Mouse (Mus musculus): ENCODE measurements around the gene Tmem9b. TPM values are rescaled to one million over a fixed set of nuclear protein-coding genes. Genes with fewer than 3 reads are reported as not detected.
A peak's percentile ranks its signal among the peaks of the same experiment; 100 is the strongest.

Tmem9b gene
- 70.7 and 77.9 TPM in 2 replicates for total RNA-seq (2014; fragmentation: Nextera tagmentation)
- total RNA-seq (2017): 88.0 and 88.6 TPM in 2 replicates
- 4.9 and 7.7 TPM in 2 replicates for polyA plus RNA-seq (2012)

DNA sequence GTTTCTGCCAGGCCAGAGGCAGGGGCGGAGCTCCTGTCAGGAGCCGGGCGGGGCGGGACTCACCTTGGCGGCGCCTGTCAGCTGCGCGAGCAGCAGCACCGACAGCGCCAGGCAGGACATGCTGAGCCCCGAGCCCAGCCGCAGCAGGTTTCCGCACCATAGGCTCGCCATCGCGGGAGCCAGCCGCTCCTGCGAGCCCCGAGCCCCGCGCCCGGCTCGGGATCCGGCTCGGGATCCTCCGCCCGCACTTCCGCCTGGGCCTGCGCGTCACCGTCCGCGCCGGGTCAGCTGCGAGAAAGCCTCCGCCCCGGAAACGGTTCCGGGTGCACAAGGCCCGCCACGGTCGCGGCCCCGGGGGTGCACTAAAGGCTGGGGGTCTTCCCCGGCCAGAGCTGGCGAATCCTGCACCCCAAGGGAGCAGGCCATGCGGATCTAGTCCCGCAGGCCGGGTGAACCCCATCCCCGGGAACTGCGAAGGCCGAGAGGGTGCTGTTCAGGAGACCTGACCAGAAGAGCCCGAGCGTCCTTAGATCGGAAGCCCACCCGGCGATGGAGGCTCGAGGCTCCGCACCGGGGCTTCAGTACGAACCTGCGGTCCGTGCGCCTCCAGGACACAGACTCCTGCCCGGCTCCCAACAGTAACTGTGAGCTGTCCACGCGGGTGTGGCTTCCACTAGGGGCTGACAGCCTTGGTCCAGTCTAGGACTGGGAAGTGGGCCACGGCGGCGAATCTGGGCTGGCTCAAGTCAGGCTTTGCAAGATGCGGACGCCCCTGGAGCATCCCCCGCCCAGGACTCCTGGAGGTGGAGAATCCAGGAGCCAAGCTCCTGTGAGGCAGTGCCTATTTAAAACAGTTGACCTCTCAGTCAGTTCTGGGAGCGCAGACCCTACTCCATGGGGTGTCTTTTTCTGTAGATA, at the start of gene Tmem9b:
Tmem9b (minus strand) TSS at position 868 of the 918 bp plus-strand sequence.
- H3K36me3 ChIP-seq (replicated peaks): peaks cover 34% of the 10 kb centered on the region
- peaks cover 74% of the 10 kb centered on the region for H3K4me1 ChIP-seq (ENCODE audit: insufficient read depth, low read depth, low read length)
- ATAC-seq (ENCODE audit: extremely low read depth, insufficient number of reproducible peaks, low FRiP score, poor library complexity, severe bottlenecking) (peak; percentile 55), DNase-seq (ENCODE audit: low spot score) (peak; percentile 91)
- TF ChIP-seq GATA1 (IDR thresholded peaks at IDR 0.05; ENCODE audit: borderline replicate concordance, low read length) (no peak), CTCF (IDR thresholded peaks at IDR 0.05; ENCODE audit: low read depth, low read length) (no peak), TAL1 (conservative IDR thresholded peaks at IDR 0.05; ENCODE audit: low read depth, low read length) (no peak), POLR2AphosphoS5 (IDR thresholded peaks at IDR 0.05; ENCODE audit: insufficient replicate concordance, low read depth, low read length) (no peak), GATA2 (IDR thresholded peaks at IDR 0.05; ENCODE audit: borderline replicate concordance, low read depth, low read length) (no peak)
- no peaks in the 10 kb centered on the region for H3K27me3 ChIP-seq (ENCODE audit: insufficient read depth, low read length)
- peak within 1 kb of the TSS; percentile 93 for H3K4me3 ChIP-seq (ENCODE audit: low read depth, low read length)
- H3K9me3 ChIP-seq (replicated peaks): no peaks in the 10 kb centered on the region

DNA sequence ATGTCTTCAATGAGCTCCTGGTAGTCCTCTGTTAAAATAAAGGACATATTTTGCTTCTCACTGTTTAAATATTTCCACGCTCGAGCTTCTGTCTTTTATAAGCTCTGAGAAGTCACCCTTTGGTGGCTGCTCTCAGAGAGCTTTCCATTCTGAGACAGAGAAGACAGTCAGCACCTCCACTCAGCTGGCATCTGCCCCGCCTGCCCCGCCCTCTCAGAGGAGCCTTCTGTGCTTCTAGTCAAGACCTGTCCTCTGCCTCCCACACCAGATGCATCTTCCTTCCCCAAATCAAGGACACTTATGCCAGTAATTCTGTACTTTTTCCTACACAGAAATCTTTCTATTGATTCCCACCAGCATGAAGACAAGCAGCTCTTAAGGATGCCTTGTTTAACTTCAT, 48.0 kb upstream of the Tmem9b start:
- ATAC-seq (ENCODE audit: extremely low read depth, insufficient number of reproducible peaks, low FRiP score, poor library complexity, severe bottlenecking) (no peak), DNase-seq (ENCODE audit: low spot score) (no peak)
- no peaks in the 10 kb centered on the region for H3K27me3 ChIP-seq (ENCODE audit: insufficient read depth, low read length)
- peaks cover 45% of the 10 kb centered on the region for H3K36me3 ChIP-seq (replicated peaks)
- no peaks in the 10 kb centered on the region for H3K9me3 ChIP-seq (replicated peaks)
- no peak overlapping the region for H3K4me3 ChIP-seq (ENCODE audit: low read depth, low read length)
- peaks cover 8% of the 10 kb centered on the region for H3K4me1 ChIP-seq (ENCODE audit: insufficient read depth, low read depth, low read length)
- TF ChIP-seq TAL1 (conservative IDR thresholded peaks at IDR 0.05; ENCODE audit: low read depth, low read length) (no peak), GATA1 (IDR thresholded peaks at IDR 0.05; ENCODE audit: borderline replicate concordance, low read length) (no peak), CTCF (IDR thresholded peaks at IDR 0.05; ENCODE audit: low read depth, low read length) (no peak), POLR2AphosphoS5 (IDR thresholded peaks at IDR 0.05; ENCODE audit: insufficient replicate concordance, low read depth, low read length) (no peak), GATA2 (IDR thresholded peaks at IDR 0.05; ENCODE audit: borderline replicate concordance, low read depth, low read length) (no peak)

DNA sequence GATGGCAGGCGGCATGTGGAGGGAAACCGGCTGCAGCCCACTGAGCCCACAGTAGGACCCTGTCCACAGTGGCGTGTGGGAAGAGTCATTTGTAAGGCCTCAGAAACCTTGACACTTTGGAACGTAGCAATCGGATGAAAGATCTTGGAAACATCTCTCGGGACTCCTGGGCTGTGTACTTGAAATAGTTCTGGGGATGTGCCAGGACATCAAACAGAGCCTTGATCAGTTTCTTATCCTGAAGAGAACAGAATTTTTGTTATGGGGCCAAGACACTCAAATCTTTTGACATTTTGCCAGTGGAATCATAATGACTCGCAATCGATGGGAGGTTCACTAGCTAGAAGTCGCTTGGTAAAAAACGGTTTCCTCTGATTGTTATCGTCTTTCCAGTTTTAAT, 46.5 kb upstream of the Tmem9b start:
- ATAC-seq (ENCODE audit: extremely low read depth, insufficient number of reproducible peaks, low FRiP score, poor library complexity, severe bottlenecking) (no peak), DNase-seq (ENCODE audit: low spot score) (no peak)
- Histone ChIP-seq H3K27me3 (ENCODE audit: insufficient read depth, low read length) (no peaks in the 10 kb centered on the region), H3K4me1 (ENCODE audit: insufficient read depth, low read depth, low read length) (peaks cover 22% of the 10 kb centered on the region), H3K36me3 (replicated peaks) (peaks cover 40% of the 10 kb centered on the region), H3K4me3 (ENCODE audit: low read depth, low read length) (no peak overlapping the region), H3K9me3 (replicated peaks) (no peaks in the 10 kb centered on the region)
- TF ChIP-seq POLR2AphosphoS5 (IDR thresholded peaks at IDR 0.05; ENCODE audit: insufficient replicate concordance, low read depth, low read length) (no peak), GATA2 (IDR thresholded peaks at IDR 0.05; ENCODE audit: borderline replicate concordance, low read depth, low read length) (no peak), CTCF (IDR thresholded peaks at IDR 0.05; ENCODE audit: low read depth, low read length) (no peak), TAL1 (conservative IDR thresholded peaks at IDR 0.05; ENCODE audit: low read depth, low read length) (no peak), GATA1 (IDR thresholded peaks at IDR 0.05; ENCODE audit: borderline replicate concordance, low read length) (no peak)

DNA sequence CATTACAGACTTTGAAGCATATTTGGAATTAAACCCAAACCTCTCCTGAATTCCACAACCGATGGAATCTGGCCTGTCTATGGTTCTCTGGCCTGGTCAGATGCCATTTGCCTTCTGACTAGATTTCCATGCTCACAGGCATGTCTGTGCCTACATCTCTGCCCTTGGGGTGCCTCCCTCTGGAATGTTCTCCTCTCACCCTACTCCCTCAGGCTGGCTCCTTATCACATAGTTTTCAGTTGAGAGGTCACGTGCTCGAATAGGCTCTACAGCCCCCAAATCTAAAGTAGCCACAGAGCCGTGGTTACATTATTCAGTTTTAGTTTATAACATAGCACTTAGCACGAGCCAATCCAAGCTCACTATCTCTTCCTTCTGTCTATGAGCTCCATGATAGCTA, 42.9 kb upstream of the Tmem9b start:
- no peak for TF ChIP-seq GATA2 (IDR thresholded peaks at IDR 0.05; ENCODE audit: borderline replicate concordance, low read depth, low read length)
- no peak for TF ChIP-seq GATA1 (IDR thresholded peaks at IDR 0.05; ENCODE audit: borderline replicate concordance, low read length)
- no peak for TF ChIP-seq TAL1 (conservative IDR thresholded peaks at IDR 0.05; ENCODE audit: low read depth, low read length)
- no peak for TF ChIP-seq POLR2AphosphoS5 (IDR thresholded peaks at IDR 0.05; ENCODE audit: insufficient replicate concordance, low read depth, low read length)
- TF ChIP-seq CTCF (IDR thresholded peaks at IDR 0.05; ENCODE audit: low read depth, low read length): no peak
- ATAC-seq (ENCODE audit: extremely low read depth, insufficient number of reproducible peaks, low FRiP score, poor library complexity, severe bottlenecking): no peak
- DNase-seq (ENCODE audit: low spot score): no peak

DNA sequence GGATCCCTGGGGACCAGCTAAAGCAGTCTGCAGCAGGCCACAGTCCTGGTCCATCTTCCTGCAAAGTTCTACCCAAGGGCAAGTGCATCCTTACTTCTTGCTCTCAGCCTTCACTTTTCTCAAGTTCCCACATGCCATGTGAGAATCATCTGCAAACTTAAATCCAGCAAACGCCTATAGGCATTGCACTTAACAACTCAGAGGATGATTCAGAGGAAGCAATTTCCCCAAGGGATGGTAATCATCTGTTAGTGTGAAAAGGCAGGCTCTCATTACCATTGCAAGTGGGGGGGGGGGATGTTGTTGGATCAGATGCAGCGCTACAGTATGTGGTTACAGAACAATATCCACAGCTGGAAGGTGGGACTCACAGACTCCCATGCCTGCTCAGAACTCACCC, 41.9 kb upstream of the Tmem9b start:
- H3K4me3 ChIP-seq (ENCODE audit: low read depth, low read length): no peak overlapping the region
- TF ChIP-seq TAL1 (conservative IDR thresholded peaks at IDR 0.05; ENCODE audit: low read depth, low read length): no peak
- no peak for TF ChIP-seq CTCF (IDR thresholded peaks at IDR 0.05; ENCODE audit: low read depth, low read length)
- no peak for TF ChIP-seq GATA1 (IDR thresholded peaks at IDR 0.05; ENCODE audit: borderline replicate concordance, low read length)
- TF ChIP-seq GATA2 (IDR thresholded peaks at IDR 0.05; ENCODE audit: borderline replicate concordance, low read depth, low read length): no peak
- TF ChIP-seq POLR2AphosphoS5 (IDR thresholded peaks at IDR 0.05; ENCODE audit: insufficient replicate concordance, low read depth, low read length): no peak

More for the DNA sequence above, 42.9 kb upstream of the Tmem9b start:
- Histone ChIP-seq H3K4me1 (ENCODE audit: insufficient read depth, low read depth, low read length) (peaks cover 39% of the 10 kb centered on the region), H3K4me3 (ENCODE audit: low read depth, low read length) (no peak overlapping the region), H3K36me3 (replicated peaks) (peaks cover 19% of the 10 kb centered on the region), H3K27me3 (ENCODE audit: insufficient read depth, low read length) (no peaks in the 10 kb centered on the region), H3K9me3 (replicated peaks) (no peaks in the 10 kb centered on the region)

DNA sequence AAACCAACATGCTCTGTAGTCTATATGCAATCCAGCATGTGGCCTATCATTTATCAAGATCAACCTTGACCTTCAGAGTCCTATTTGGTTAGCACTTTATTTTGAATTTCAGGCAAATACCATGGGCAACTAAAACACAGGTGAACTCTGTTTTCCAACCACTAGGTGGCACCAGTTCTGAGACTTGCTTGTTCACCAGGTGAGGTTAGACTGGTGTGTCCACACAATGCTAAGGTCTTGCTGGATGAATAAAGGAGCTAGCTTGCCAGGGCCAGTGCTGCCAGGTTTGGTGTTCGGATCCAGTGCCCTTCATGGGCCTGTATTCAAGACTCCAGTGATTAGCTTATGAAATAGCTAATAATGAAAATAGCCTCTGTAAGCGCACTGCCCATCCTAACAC, 40.1 kb upstream of the Tmem9b start:
- ATAC-seq (ENCODE audit: extremely low read depth, insufficient number of reproducible peaks, low FRiP score, poor library complexity, severe bottlenecking): peak; percentile 35; the same call in 1 of the 2 replicates

More for the DNA sequence above, 41.9 kb upstream of the Tmem9b start:
- H3K27me3 ChIP-seq (ENCODE audit: insufficient read depth, low read length): no peaks in the 10 kb centered on the region
- peaks cover 12% of the 10 kb centered on the region for H3K36me3 ChIP-seq (replicated peaks)
- peaks cover 44% of the 10 kb centered on the region for H3K4me1 ChIP-seq (ENCODE audit: insufficient read depth, low read depth, low read length)
- DNase-seq (ENCODE audit: low spot score) (no peak), ATAC-seq (ENCODE audit: extremely low read depth, insufficient number of reproducible peaks, low FRiP score, poor library complexity, severe bottlenecking) (no peak)
- H3K9me3 ChIP-seq (replicated peaks): no peaks in the 10 kb centered on the region

More for the DNA sequence above, 40.1 kb upstream of the Tmem9b start:
- Histone ChIP-seq H3K9me3 (replicated peaks) (no peaks in the 10 kb centered on the region), H3K27me3 (ENCODE audit: insufficient read depth, low read length) (no peaks in the 10 kb centered on the region; the same call in 1 of the 2 replicates), H3K4me1 (ENCODE audit: insufficient read depth, low read depth, low read length) (peaks cover 54% of the 10 kb centered on the region), H3K4me3 (ENCODE audit: low read depth, low read length) (no peak overlapping the region), H3K36me3 (replicated peaks) (no peaks in the 10 kb centered on the region)
- TF ChIP-seq CTCF (IDR thresholded peaks at IDR 0.05; ENCODE audit: low read depth, low read length) (peak; percentile 62), POLR2AphosphoS5 (IDR thresholded peaks at IDR 0.05; ENCODE audit: insufficient replicate concordance, low read depth, low read length) (no peak)
- DNase-seq (ENCODE audit: low spot score): peak; percentile 46

Measured in G1E (cell line).